Mouse (Mus musculus): ENCODE data around the gene Itga5.

DNA sequence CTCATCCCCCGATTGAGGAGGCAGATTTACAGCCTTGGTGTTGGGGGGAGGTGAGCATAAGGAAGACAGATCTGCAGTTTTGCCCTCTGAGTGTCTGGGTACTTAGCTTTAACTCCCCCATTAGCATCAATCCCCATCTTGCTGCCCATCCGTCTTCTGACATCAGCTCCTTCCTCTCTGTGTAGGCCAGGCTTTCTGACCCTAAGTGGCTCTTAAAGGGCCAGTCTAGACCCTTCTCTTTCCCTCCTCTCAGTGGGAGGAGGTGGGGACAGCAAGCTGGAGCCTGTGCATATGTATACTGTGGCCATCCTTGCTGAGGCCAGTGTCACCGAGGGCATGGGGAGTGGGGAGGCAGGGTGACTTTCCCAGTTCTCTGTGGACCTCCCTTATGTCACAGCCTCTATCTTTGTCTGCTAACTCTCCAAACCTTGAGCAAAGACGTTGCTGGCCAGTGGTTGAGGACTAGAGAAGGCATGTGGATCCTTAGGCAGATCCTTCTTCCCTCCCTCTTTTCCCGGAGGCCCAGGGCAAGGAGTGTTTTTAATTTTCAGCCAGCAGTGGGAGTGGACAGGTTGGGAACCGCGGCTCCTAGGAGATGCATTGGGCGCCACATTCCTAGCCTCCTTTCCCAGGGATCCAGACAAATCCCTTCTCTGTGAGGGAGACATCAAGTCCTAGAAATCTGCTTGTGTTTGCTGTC lies 62.5 kb downstream of the Itga5 start:
- TF ChIP-seq ZC3H11A (IDR thresholded peaks at IDR 0.05; ENCODE audit: borderline replicate concordance, low read depth, low read length) = no peak
- TF ChIP-seq ZNF384 (IDR thresholded peaks at IDR 0.05; ENCODE audit: low read depth, low read length) = no peak
